Mouse (Mus musculus) adrenal gland, postnatal 0 days (tissue): Measurements from ENCODE around the gene Lhfp. TPM values are rescaled to one million over a fixed set of nuclear protein-coding genes. Genes with fewer than 3 reads are reported as not detected.

ENCODE experiments used
- polyA plus RNA-seq: library from polyadenylated mRNA; unstranded; fragments of >200 nt; fragmentation: Nextera tagmentation; extraction: Ambion mirVana; gene quantifications from 2 replicates; pipeline ENCODE4 v1.2.1, GENCODE M21; 2015

Gene Lhfp
- 84.8 and 135 TPM in 2 replicates for polyA plus RNA-seq

GRCm38 (mm10) chr3:53041411-53042239 lies at the start of gene Lhfp:
TSS of gene Lhfp (plus strand) at chr3:53041528.

GRCm38 (mm10) chr3:53016436-53017340 lies 24.6 kb upstream of the Lhfp start, which contains the start of gene Cog6:
TSS of gene Cog6 (minus strand) at chr3:53017237.

Other genes with a start within 250 kb of the Lhfp start
- 20.0 and 28.4 TPM in 2 replicates for gene Cog6, start 24.3 kb upstream of the Lhfp start, polyA plus RNA-seq